Mouse (Mus musculus): Measurements from ENCODE around the gene Myo15.

DNA sequence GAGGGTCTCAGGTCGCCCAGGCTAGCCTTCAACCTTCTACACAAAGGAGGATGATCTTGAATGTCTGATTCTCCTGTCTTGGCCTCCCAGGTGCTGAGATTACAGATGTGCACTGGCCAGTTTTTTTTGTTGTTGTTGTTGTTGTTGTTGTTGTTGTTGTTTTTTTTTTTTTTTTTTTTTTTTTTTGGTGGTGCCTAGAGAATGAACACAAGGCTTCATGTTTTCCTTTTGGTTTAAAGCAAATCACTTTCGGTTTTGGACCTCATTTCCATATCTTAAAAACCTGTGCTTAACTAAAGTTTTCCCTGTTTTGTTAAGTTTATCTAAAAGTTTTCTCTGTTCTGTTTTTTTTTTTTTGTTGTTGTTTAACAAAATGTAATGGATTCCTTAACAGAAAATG lies 70.4 kb downstream of the Myo15 start:
- no peak for TF ChIP-seq CTCF (IDR thresholded peaks at IDR 0.05; ENCODE audit: low read depth)
- no peak for TF ChIP-seq EP300 (IDR thresholded peaks at IDR 0.05; ENCODE audit: low read depth)

Measured in heart, postnatal 0 days (tissue).